Mouse (Mus musculus): ENCODE data around the gene Cbfa2t2. TPM values are rescaled to one million over a fixed set of nuclear protein-coding genes. Genes with fewer than 3 reads are reported as not detected.

Gene Cbfa2t2
- polyA plus RNA-seq, 1 experiment = 47.6 TPM

GRCm38 (mm10) chr2:154495021-154495420, 58.7 kb downstream of the Cbfa2t2 start:
- no peak overlapping the region for H3K27ac ChIP-seq (ENCODE audit: insufficient read depth, low read length)
- H3K4me1 ChIP-seq (ENCODE audit: control insufficient read depth, insufficient read depth, low read length) = no peaks in the 10 kb centered on the region; the same call in 1 of the 2 replicates
- TF ChIP-seq CTCF (IDR thresholded peaks at IDR 0.05; ENCODE audit: borderline replicate concordance, insufficient read depth, low read length) (no peak), POLR2A (IDR thresholded peaks at IDR 0.05; ENCODE audit: low read depth, low read length) (no peak)
- no peak overlapping the region for H3K4me3 ChIP-seq (ENCODE audit: insufficient read depth, low read length)

DNA sequence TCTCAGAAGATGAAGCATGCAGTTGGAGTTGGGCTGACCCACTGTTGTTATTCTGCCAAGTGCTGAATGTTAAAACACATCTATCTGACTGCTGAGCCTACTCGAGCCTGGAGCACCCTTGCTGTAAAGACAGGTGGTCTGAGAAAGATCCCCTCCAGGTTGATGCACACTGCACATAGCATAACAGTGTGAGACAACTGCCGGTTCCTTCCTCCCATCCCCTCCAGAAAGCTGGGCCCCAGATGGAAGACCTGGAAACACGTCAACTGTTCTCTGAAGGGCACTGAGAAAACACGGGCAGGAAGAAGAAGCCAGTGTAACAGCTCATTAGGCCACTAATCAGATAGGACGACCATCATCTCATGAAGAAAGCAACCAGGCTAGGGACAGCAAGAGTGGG, 62.3 kb downstream of the Cbfa2t2 start:
- H3K4me3 ChIP-seq (ENCODE audit: insufficient read depth, low read length) = no peak overlapping the region
- TF ChIP-seq CTCF (IDR thresholded peaks at IDR 0.05; ENCODE audit: borderline replicate concordance, insufficient read depth, low read length) (no peak), POLR2A (IDR thresholded peaks at IDR 0.05; ENCODE audit: low read depth, low read length) (no peak)
- no peak overlapping the region for H3K27ac ChIP-seq (ENCODE audit: insufficient read depth, low read length)
- H3K4me1 ChIP-seq (ENCODE audit: control insufficient read depth, insufficient read depth, low read length) = no peaks in the 10 kb centered on the region; the same call in 1 of the 2 replicates

- Histone ChIP-seq H3K4me1 (ENCODE audit: control insufficient read depth, insufficient read depth, low read length) (no peaks in the 10 kb centered on the region; the same call in 1 of the 2 replicates), H3K27ac (ENCODE audit: insufficient read depth, low read length) (no peak overlapping the region), H3K4me3 (ENCODE audit: insufficient read depth, low read length) (no peak overlapping the region)
- TF ChIP-seq POLR2A (IDR thresholded peaks at IDR 0.05; ENCODE audit: low read depth, low read length) (no peak), CTCF (IDR thresholded peaks at IDR 0.05; ENCODE audit: borderline replicate concordance, insufficient read depth, low read length) (no peak)
Observed at GRCm38 (mm10) chr2:154499717-154500247, 63.5 kb downstream of the Cbfa2t2 start.

GRCm38 (mm10) chr2:154500758-154501157, 64.5 kb downstream of the Cbfa2t2 start:
- Histone ChIP-seq H3K4me3 (ENCODE audit: insufficient read depth, low read length) (no peak overlapping the region), H3K4me1 (ENCODE audit: control insufficient read depth, insufficient read depth, low read length) (no peaks in the 10 kb centered on the region; the same call in 1 of the 2 replicates)

GRCm38 (mm10) chr2:154507076-154507475, 70.8 kb downstream of the Cbfa2t2 start:
- no peak for TF ChIP-seq POLR2A (IDR thresholded peaks at IDR 0.05; ENCODE audit: low read depth, low read length)
- H3K4me1 ChIP-seq (ENCODE audit: control insufficient read depth, insufficient read depth, low read length) = no peaks in the 10 kb centered on the region
- no peak overlapping the region for H3K27ac ChIP-seq (ENCODE audit: insufficient read depth, low read length)
- no peak overlapping the region for H3K4me3 ChIP-seq (ENCODE audit: insufficient read depth, low read length)

More at GRCm38 (mm10) chr2:154500758-154501157, 64.5 kb downstream of the Cbfa2t2 start:
- H3K27ac ChIP-seq (ENCODE audit: insufficient read depth, low read length) = no peak overlapping the region
- TF ChIP-seq CTCF (IDR thresholded peaks at IDR 0.05; ENCODE audit: borderline replicate concordance, insufficient read depth, low read length) = no peak
- no peak for TF ChIP-seq POLR2A (IDR thresholded peaks at IDR 0.05; ENCODE audit: low read depth, low read length)

DNA sequence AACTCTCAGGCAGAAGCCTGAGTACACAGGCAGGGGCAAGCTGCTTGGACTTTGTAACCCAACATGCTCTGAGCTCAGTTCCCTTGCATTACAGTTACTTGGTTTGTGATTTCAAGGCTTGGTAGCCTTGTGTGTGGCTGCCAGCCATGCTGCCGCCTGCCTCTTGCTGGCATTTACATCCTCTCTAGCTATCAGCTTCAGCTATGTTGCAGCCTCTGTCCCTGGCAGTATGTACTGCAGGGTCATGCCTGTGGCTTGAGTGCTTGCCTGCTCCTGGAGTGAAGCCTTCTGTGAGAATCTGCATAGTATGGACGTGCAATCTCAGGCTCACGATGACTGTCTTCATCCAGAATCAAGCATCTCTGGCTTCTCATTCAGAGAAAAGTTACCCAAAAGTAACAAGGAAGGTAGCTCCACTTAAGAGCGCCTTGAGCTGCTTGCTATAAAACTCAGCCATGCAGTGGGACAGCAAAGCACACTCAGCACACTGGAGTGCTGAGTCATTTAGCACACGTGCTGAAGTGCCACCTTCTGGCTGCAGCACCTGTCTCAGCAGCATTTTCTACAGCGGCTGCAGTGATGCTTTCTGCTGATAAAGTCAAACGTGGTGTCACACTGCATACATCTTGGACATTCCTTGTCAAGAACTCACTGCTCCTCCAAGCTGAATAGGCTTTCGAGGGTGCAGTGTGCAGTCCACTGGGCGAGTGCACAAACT, 71.4 kb downstream of the Cbfa2t2 start:
- Histone ChIP-seq H3K4me1 (ENCODE audit: control insufficient read depth, insufficient read depth, low read length) (no peaks in the 10 kb centered on the region), H3K4me3 (ENCODE audit: insufficient read depth, low read length) (no peak overlapping the region), H3K27ac (ENCODE audit: insufficient read depth, low read length) (no peak overlapping the region)
- TF ChIP-seq POLR2A (IDR thresholded peaks at IDR 0.05; ENCODE audit: low read depth, low read length) (no peak), CTCF (IDR thresholded peaks at IDR 0.05; ENCODE audit: borderline replicate concordance, insufficient read depth, low read length) (peak; percentile 32; the same call in 1 of the 2 replicates)

DNA sequence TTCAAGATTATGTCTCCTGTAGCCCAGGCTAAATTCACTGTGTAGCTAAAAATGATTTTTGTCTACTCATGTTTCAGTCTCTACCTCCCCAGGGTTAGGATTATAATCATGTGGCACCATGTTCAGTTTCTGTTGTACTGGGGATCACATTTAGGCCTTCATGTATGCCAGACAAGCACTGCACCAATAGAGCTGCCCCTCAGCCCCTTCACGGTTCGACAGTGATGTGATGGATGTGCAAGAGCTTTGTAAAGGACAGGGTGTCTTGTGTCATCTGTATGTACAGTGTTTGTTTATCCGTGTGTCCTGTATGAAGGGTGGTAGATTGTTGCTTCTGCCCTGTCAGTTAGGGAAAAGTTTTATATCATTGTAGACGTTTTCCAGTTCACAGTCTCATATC, 72.2 kb downstream of the Cbfa2t2 start:
- Histone ChIP-seq H3K4me3 (ENCODE audit: insufficient read depth, low read length) (no peak overlapping the region), H3K27ac (ENCODE audit: insufficient read depth, low read length) (no peak overlapping the region), H3K4me1 (ENCODE audit: control insufficient read depth, insufficient read depth, low read length) (no peaks in the 10 kb centered on the region)
- TF ChIP-seq CTCF (IDR thresholded peaks at IDR 0.05; ENCODE audit: borderline replicate concordance, insufficient read depth, low read length) (no peak), POLR2A (IDR thresholded peaks at IDR 0.05; ENCODE audit: low read depth, low read length) (no peak)

DNA sequence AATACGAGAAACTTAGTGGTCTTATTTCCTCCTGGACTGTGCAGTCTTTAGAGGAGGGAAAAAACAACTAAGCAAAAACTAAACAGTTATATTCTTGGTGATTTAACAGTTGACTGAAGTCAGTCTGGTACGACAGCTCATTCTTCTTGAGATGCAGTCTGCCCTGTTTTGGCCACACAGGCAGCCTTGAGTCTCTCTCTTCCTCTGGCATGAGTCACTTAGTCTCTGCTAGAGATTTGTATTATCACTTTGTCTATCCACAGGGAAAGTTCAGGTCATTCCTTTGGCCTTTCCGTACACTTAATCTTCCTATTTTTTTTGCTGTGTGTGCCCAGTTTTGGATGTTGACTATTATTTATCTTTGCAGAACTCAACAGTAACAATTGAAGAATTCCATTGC, 73.9 kb downstream of the Cbfa2t2 start:
- Histone ChIP-seq H3K27ac (ENCODE audit: insufficient read depth, low read length) (no peak overlapping the region), H3K4me3 (ENCODE audit: insufficient read depth, low read length) (no peak overlapping the region), H3K4me1 (ENCODE audit: control insufficient read depth, insufficient read depth, low read length) (no peaks in the 10 kb centered on the region)
- TF ChIP-seq CTCF (IDR thresholded peaks at IDR 0.05; ENCODE audit: borderline replicate concordance, insufficient read depth, low read length) = no peak
- TF ChIP-seq POLR2A (IDR thresholded peaks at IDR 0.05; ENCODE audit: low read depth, low read length) = no peak

GRCm38 (mm10) chr2:154516944-154517343, 80.7 kb downstream of the Cbfa2t2 start:
- Histone ChIP-seq H3K4me3 (ENCODE audit: insufficient read depth, low read length) (no peak overlapping the region), H3K27ac (ENCODE audit: insufficient read depth, low read length) (peak overlapping the region; percentile 83), H3K4me1 (ENCODE audit: control insufficient read depth, insufficient read depth, low read length) (peaks cover 14% of the 10 kb centered on the region)
- TF ChIP-seq CTCF (IDR thresholded peaks at IDR 0.05; ENCODE audit: borderline replicate concordance, insufficient read depth, low read length) (no peak), POLR2A (IDR thresholded peaks at IDR 0.05; ENCODE audit: low read depth, low read length) (no peak)

GRCm38 (mm10) chr2:154517424-154517823, 81.1 kb downstream of the Cbfa2t2 start:
- no peak for TF ChIP-seq CTCF (IDR thresholded peaks at IDR 0.05; ENCODE audit: borderline replicate concordance, insufficient read depth, low read length)
- TF ChIP-seq POLR2A (IDR thresholded peaks at IDR 0.05; ENCODE audit: low read depth, low read length) = no peak

More at GRCm38 (mm10) chr2:154517424-154517823, 81.1 kb downstream of the Cbfa2t2 start:
- Histone ChIP-seq H3K27ac (ENCODE audit: insufficient read depth, low read length) (peak overlapping the region; percentile 83), H3K4me3 (ENCODE audit: insufficient read depth, low read length) (no peak overlapping the region), H3K4me1 (ENCODE audit: control insufficient read depth, insufficient read depth, low read length) (peaks cover 14% of the 10 kb centered on the region)
